Mouse (Mus musculus) CD8-positive naive resting alpha-beta T cell, adult 2 months (primary cell): Measurements from ENCODE around the gene Chchd6.

Experiments used
- DNase-seq, 2 experiments: peaks; one replicate each; pipeline ENCODE4 v3.0.0; 2022; ENCODE audit warnings: low read depth in 2 of 2, low spot score in 2 of 2

The Chchd6 gene

GRCm38 (mm10) chr6:89361418-89362280, 233.8 kb downstream of the Chchd6 start:
- DNase-seq = peak in 1 of 2 experiments; percentile 3

DNA sequence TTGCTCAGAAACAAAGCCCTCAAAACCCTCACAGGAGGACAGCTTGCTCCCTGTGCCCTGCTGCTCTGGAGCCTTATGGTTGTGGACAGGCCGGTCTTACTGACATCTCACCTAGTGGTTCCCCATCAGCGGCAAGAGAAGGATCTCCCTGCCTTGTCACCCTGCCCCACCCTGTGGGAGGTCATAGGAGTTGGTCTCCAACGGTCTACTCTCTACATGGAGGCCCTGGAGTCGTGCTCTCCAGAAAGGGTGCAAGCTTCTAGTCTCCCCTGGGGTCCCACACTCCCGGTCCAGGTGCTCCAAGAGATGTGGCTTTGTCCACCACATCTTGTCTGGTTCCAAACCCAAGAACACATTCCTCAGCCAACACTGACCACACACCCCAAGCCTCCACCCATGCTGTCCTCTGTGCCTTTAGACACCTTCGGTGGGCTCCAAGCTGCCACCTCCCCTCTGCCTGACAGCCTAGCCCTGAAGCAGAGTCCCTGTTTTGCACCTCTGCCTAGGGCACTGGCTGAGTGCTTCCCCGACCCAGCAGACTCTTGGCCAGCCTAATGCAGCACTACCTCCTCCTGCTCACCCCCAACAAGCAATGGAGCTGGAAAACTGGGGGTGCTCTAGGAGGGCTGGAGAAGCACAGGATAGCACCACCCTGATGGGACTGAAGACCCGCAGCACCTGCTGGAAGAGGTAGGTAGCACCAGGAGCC, 234.6 kb downstream of the Chchd6 start:
- no peak for DNase-seq

GRCm38 (mm10) chr6:89359771-89360708, 235.4 kb downstream of the Chchd6 start:
- no peak for DNase-seq

DNA sequence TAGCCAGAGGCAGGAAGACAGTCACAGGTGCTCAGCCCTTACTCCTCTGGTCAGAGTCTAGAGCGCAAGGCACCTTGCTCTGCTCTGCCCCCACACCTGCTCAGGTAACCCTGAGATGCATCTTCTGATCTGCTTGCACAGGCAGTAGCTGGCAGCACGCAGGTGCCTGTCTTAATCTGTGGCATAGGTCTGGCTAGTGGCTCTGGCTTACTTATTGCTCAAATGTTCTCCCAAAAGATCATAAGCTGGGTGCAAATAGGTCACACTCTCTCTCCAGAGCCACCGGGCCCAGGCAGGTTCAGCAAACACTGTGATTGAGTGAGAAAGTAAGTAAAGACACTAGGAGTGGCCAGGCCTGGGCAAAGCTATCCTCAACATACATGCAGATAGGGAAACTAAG, 236.3 kb downstream of the Chchd6 start:
- DNase-seq = no peak

GRCm38 (mm10) chr6:89355661-89356060, 239.8 kb downstream of the Chchd6 start:
- no peak for DNase-seq

DNA sequence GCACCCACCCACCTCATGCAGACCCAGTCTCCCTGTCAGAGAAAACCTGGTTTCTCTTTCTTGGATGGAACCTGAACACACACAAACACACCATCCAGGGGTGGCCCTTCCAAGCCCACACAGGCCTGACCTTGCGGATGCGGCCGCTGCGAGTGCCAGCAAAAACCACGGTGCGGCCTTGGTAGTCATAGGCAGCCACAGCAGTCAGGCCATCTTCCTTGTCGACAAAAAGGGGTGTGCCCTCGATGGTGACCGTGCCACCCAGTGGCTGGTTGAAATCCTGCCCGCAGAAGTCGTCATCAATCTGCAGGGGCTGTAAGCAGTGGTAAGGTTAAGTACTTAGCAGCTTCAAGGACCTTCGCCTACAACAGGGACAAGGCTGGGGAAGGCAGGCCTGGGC, 240.7 kb downstream of the Chchd6 start:
- DNase-seq = no peak

GRCm38 (mm10) chr6:89354076-89354475, 241.4 kb downstream of the Chchd6 start:
- no peak for DNase-seq

GRCm38 (mm10) chr6:89353101-89353500, 242.4 kb downstream of the Chchd6 start:
- DNase-seq = no peak

DNA sequence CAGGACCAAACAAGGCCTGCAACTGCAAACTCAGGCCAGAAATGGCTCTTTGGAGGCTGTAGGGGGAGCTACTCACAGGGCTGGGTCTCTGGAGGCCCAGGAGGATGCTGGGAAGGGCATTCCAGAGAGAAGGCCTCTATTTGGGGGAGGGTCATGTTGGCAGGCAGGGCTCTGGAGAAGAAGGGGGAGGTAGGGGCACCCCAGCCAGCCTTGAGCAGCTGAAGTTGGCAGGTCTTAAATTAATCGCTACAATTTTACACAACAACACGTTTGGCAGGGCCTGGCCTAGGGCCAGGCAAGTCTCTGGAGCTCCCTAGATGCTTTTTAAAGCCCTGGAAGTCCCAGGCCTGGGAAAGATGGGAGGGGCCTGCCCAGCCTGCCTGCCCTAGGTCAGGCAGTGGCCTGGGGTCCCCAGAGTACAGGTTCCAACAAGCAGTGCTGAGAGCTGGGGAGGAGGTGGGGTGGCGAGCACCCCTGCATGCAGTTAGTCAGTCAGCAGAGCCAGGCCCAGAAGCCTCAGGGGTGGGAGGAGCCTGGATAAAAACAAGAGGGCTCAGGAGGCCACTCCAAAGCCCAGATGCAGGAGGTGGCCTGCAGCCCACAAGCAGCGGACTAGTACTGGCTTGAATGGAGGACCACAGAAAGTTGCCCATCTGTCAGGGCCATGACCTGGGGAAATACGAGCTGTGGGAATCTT, 243.9 kb downstream of the Chchd6 start:
- no peak for DNase-seq

GRCm38 (mm10) chr6:89350520-89350919, 244.9 kb downstream of the Chchd6 start:
- DNase-seq = no peak

DNA sequence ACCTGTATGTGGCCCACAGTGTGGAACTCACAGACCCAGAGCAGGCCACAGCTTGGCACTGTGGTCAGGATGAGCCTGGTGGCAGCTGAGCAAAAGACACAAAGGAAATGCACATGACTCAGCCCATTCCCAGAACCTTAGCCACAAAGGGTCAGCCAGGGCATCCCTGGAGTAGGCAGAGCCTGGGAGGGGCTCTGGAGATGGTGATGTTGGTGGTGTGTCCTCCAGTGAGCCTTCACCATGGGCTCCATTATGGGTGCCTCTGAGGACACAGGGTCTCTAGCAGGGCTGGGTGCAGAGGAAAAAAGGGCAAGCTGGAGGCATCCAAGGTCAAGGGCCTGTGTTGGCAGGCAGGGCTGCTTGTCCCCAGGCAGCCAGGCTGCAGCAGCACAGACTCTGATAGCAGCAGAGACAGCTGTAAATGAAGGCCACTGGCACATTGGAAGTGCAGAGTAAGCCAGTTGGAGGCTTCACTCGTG, 245.4 kb downstream of the Chchd6 start:
- DNase-seq = no peak

DNA sequence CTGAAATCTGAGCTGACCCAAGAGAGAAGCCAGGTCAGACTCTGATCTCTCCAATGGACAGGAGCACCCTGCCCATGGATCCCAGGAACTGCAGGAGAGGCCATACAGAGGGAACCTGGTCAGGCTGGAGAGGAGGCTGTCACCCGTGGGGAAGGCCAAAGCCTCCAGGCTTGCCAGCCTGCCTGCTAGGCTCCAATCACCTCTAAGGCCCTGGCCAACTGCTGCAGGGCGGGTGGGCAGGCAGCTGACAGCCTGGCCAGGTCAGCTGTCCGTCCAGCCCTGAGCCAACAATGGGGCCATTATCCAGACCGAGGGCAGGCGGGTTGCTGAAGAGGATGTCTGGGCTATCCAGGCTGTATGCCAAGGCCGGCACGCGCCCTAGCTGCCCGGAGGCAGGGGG, 247.1 kb downstream of the Chchd6 start:
- no peak for DNase-seq

GRCm38 (mm10) chr6:89347792-89348191, 247.7 kb downstream of the Chchd6 start:
- no peak for DNase-seq

DNA sequence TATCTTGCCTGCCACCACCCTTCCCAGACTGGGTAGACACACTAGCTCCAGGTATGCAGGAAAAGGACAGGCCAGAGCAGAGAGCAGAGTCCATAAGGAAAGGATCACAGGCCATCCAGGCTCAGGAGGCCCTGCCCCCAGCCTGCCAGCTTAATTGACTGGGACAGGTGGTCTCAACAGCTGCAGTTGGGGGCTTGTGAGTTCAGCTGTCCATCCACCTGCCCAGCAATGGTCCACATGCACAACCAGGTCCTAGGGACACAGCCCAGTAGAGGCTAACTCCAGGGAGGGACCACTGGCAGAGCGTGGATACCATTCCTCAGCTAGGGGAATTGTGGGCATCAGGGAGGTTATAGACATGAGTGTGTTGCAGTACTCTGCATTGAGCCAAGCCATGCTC, 249.6 kb downstream of the Chchd6 start:
- no peak for DNase-seq

DNA sequence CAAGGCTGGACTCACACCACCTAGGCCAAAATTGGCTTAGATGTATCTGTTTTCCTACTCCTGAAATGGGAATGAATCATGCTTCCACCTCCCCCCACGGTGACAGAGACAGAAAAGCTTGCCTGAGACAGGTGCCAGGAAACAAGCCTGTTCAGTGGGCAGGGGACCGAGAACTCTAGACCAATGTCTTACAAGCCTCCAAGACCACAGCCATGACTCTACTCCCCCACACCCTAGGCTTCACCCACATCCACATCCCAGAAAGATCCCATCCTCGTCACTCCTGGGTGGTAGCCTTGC, 250.0 kb downstream of the Chchd6 start:
- DNase-seq = no peak

DNA sequence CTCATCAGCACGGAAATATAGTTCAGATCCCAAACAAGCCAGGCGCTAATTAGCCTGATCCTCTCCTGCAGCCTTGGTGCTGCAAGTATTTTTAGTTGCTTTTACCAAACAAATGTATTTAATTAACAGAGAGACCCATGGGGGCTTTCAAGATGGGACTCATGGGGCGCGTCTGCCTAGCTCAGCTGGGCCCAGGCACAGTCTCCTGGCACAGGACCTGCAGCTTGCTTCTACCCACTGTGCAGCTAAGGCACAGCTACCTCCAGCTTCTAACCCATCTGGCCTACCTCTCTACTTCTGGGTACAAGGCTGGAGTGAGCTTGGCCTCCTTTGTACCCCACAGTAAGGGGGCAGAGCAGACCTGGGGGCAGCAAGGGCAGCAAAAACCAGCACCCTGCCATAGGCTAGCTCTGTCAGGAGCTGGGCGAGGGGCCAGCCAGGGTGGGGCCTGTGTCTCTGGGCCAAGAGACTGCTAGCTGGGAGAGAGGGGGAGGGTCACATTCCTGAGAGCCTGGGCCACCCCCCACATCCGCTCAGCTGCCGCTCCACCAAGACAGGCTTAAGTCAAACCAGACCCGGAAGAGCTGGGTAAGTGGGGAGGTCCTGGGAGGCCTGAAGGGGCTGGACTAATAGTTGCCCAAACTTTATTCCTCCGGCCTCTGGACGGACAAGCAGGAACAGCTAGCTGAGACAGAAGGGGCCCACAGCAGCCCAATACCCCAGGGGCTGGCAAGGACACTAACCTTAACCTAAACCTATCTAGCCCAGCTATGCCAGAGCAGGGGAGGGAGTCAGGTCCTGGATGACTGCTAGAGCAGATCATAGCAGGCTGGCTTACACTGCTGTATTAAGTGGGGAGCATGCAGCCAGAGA, 250.6 kb downstream of the Chchd6 start:
- peak in 1 of 2 experiments; percentile 10 for DNase-seq

GRCm38 (mm10) chr6:89341981-89342380, 253.5 kb downstream of the Chchd6 start:
- no peak for DNase-seq

DNA sequence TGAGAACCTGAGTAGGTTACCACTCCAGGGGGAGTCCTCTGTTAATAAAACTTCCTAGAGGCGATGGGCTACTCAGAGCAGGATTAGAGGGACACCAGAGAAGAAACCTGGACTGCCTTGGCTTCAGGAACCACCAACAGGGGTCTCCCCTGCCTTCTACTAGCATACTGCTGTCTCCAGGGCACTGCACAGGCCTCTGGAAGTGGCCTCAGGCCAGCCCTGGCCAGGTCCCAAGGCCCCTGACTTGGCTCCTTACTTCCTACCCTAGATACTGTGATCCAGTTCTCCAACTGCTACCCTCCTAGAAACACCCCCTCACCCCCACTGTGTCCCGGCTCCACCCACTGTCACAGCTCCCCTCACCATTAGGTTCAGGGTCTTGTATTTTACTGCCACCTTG, 256.0 kb downstream of the Chchd6 start:
- DNase-seq = no peak

DNA sequence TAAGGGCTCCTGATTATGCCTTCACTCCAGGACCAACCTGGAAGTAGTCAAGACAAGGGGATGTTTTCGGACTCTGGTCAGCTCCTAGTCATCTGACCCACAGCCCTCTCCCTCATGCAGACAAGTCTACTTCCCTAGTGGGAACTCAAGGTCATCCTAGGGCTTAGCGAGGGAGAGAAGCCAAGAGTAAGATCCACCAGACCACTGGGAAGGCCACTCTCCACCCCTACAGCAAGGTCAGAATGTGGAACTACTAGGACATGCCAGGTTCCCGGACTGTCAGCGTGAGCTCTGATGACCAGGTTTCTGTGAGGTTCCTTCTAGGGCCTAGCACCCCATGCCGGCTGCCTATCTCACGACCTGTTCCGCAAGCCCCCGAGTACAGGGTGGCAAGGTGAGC, 256.7 kb downstream of the Chchd6 start:
- no peak for DNase-seq

DNA sequence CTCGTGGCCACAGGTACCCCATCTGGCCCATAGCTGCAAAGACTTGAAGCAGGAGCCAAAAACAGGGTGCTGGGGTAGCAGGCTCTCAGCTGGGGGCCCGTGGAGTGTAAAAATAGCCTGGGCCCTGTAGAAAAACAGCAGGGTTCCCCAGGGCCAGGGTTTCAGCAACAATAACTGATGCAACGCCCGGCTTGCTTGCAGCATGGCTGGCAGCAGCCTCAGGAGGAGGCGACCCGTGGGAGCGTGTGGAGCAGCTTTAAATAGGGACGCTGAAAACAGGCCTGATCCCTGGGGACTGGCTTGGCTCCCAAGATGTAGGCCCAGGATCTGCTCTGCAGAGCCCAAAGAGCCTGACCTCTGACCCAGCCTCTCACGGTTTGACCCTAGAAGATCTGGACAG, 257.9 kb downstream of the Chchd6 start:
- DNase-seq = no peak
